Mouse (Mus musculus): ENCODE measurements at regions not wholly inside any gene's neighbourhood (a gene's known extent, or its start where the extent isn't known, plus 50 kb on each side); places are given as distances from the start of the nearest gene placed in this dataset.

GRCm38 (mm10) chr4:124254446-124255182 is 336.8 kb upstream of the 4930535I16Rik start:
- DNase-seq (ENCODE audit: low read depth, low spot score): no peak

GRCm38 (mm10) chr4:124241600-124241999 is 323.8 kb upstream of the 4930535I16Rik start:
- DNase-seq (ENCODE audit: low read depth, low spot score): no peak

DNA sequence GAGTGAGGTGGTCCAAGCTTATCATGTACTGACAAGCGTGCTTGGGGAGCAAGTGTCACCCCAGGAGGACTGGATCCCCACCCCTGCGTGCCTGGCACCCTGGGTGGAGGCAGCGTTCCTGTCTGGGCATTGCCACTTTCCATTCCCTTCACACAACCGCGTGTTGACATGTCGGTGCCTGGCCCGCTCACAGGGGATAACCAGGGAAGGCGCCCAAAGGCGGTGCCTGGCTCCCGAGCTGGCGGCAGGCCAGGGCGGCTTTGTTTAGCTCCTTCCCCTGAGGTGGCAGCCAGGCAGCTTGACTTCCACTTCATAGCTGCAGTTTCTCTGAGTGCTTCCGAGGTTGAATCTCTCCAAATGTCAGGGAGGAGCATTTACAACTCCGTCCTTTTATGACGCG is 318.7 kb upstream of the 4930535I16Rik start:
- DNase-seq (ENCODE audit: low read depth, low spot score): no peak

DNA sequence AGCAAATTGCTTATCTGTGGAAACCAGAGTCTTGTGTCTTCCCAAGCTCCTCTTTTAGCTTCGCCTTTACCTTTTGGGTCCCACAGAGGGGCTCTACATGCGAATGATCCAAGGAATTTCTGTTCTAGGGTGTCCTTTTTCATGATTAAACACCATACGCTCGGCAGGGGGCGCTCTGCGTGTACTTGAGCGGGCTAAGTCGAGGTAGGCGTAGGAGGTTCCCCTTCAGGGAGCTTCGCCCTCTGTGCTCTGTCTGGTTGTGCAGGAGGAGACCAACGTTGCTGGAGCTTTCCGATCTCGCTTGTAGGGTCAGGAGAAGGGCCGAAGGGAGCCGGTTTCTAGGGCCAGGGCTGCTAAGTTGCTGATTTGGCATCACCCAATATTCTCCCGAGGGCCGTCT is 310.7 kb upstream of the 4930535I16Rik start:
- peak; percentile 45 for DNase-seq (ENCODE audit: low read depth, low spot score)

- DNase-seq (ENCODE audit: low read depth, low spot score): no peak
Measured at GRCm38 (mm10) chr4:124223646-124224500, 306.1 kb upstream of the 4930535I16Rik start.

DNA sequence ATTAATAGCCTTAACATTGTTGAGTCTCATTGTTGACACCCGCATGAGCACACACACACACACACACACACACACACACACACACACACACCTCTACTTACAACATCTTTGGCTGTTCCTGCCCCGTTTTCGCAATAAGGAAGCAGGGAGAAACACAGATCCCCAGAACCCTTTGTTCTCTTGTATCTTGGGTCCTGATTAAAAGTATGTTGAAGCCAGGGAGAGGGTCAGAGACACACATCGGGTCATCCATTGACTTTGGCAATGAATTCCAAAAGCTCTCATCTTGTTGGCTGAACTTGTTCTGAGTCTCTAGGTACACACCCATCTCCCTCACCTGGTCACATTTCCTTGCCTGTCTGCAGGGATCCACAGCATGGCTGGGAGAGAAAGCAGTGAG is 303.9 kb upstream of the 4930535I16Rik start:
- DNase-seq (ENCODE audit: low read depth, low spot score): no peak

- DNase-seq (ENCODE audit: low read depth, low spot score): no peak
Measured at GRCm38 (mm10) chr4:124217206-124217605, 299.4 kb upstream of the 4930535I16Rik start.

DNA sequence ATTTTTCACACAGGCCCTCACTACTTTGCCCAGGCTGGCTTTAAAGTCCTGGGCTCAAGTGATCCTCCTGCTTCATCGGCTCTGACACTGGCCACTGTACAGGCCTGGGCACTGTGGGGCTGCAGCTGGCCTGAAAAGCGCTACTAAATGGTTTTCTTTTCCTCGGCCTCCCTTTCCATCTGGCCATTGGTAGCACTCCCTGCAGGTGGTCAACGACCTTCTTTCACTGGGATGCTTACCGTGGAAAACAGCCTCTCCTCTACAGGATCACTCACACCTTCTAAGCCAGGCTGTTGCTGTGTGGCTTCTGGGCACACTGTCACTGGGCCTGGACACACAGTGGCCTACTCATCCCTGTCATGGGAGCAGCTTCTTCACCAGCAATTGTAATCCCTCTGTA is 298.5 kb upstream of the 4930535I16Rik start:
- DNase-seq (ENCODE audit: low read depth, low spot score): no peak

DNA sequence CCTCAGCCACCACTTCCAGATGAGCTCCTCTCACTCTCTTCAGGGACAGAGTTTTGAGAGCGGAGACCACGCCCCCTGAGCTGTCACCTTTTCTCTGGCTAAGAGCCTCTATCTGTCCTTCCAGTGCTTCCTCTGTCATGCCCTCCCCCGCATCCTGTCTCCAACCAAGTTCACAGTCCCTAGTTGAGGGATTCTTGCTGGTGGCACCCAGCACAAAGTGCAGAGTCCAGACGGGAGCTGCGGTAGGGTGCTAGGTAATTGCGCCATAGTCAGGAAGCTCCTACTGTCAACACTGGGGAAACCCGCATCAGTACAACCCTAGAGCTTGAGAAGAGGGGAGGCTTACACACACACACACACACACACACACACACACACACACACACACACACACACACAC is 297.3 kb upstream of the 4930535I16Rik start:
- no peak for DNase-seq (ENCODE audit: low read depth, low spot score)

- peak; percentile 58 for DNase-seq (ENCODE audit: low read depth, low spot score)
Measured at GRCm38 (mm10) chr4:124210103-124210502, 292.3 kb upstream of the 4930535I16Rik start.

- peak; percentile 66 for DNase-seq (ENCODE audit: low read depth, low spot score)
Measured at GRCm38 (mm10) chr4:124206480-124206879, 288.7 kb upstream of the 4930535I16Rik start.

- DNase-seq (ENCODE audit: low read depth, low spot score): no peak
Measured at GRCm38 (mm10) chr4:124203736-124204135, 285.9 kb upstream of the 4930535I16Rik start.

- DNase-seq (ENCODE audit: low read depth, low spot score): no peak
Measured at GRCm38 (mm10) chr4:124199884-124200844, 282.3 kb upstream of the 4930535I16Rik start.

DNA sequence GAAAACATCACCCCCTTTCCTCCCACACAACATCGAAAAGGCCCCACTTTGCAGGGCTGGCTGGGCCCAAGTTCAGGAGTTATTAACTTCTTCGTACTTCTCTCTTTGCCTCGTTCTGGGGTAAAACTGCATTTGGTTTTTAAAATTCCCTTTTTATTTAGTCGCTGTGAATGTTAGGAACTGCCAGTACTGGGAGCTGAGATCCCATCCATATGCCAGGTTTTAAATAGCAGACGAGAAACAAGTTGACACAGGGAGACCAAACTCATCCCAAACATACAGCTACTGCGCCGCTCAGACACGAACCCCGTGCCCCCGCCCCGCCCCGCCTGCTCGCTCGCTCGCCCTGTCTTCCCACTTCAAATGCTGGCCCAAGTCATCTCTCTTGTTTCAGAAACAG is 281.0 kb upstream of the 4930535I16Rik start:
- DNase-seq (ENCODE audit: low read depth, low spot score): peak; percentile 69

DNA sequence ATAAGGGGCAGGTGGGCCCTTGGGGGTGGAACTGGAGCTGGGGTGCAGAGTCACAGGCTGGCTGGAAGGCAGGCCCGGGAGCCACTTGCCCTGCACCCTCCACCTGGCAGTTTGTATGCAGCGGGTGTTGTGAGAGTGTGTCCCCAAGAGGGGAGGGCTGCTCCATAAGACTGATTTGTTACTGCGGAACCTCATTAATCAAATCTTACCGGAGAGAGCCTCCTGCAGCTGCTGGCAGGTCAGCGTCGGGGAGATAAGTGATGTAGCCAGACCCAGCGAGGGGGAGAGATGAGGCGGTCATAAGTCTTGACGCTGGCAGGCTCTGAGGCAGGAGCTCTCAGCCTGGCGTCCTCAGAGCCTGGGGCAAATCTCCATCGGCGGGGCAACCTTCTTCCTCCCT is 278.9 kb upstream of the 4930535I16Rik start:
- no peak for DNase-seq (ENCODE audit: low read depth, low spot score)

DNA sequence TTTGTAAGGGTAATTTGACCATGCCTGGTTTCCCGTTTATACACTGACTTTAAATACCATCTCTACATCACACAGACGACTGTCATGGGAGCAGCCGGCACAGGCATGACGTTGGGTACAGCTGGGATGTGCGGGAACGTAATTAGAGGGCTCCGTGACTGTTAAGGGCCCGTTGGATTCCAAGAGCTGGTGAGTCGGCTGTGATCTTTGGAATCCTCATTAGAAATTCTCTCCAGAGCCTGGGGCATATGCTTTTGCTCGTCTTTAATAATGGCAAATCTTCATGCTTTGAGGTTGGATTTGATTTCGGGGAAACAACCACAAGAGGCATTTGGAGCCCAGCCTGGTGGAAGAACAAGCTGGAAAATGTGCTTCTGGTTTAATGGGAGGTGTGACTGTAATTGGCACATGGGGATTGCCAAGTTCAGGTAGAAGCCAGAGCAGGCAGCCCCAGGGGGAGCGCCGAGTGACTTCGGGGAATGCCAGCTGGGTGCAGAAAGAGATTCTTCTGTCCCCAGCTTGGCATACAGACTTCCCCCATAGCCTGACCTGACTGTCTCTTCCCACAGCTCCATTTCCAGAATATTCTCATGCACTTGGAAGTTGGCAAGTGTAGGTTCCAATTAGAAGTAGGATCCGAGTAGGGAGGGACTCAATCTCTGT is 275.4 kb upstream of the 4930535I16Rik start:
- no peak for DNase-seq (ENCODE audit: low read depth, low spot score)

DNA sequence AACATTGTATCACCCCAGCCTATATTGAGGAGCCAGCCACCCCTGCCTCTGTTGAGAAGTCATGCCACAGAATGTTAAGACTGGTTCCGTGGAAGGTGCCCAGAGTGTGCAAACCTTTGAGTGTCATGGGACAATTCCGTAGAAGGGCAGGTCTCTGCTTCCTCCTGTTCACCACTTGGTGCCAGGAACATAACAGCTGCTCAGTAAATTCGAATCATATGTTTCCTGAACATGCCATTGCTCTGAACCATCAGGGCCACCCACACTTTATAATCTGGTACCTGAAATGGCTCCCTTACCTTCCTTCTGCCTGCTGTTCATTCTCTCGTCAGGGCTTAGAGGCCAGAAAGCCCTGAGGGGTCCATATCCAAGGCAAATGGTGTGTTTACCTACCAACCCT is 273.0 kb upstream of the 4930535I16Rik start:
- no peak for DNase-seq (ENCODE audit: low read depth, low spot score)

DNA sequence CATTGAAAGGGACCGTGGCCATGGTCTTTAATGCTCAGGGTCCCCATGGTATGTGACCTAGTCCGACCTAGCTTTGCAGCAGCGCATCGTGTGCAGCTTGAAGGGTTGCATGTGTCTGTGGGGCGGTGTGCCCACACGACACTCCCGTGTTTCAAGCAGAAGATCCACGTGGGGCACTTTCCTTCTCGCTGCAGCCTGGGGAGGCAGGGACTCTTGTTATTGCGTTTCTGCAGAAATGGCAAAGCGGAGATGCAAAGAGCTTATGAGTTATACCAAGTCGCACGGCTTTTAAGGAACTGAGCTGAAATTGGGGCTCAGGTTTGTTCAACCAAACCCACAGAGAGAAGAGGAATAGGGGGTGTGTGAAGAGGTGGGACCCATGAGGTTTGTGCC is 272.2 kb upstream of the 4930535I16Rik start:
- no peak for DNase-seq (ENCODE audit: low read depth, low spot score)

GRCm38 (mm10) chr4:124189352-124189992 is 271.6 kb upstream of the 4930535I16Rik start:
- no peak for DNase-seq (ENCODE audit: low read depth, low spot score)

GRCm38 (mm10) chr4:124187108-124187507 is 269.3 kb upstream of the 4930535I16Rik start:
- no peak for DNase-seq (ENCODE audit: low read depth, low spot score)

GRCm38 (mm10) chr4:124181335-124181734 is 263.5 kb upstream of the 4930535I16Rik start:
- DNase-seq (ENCODE audit: low read depth, low spot score): no peak
